Mouse (Mus musculus): ENCODE measurements around the gene E2f6.

E2f6 gene

DNA sequence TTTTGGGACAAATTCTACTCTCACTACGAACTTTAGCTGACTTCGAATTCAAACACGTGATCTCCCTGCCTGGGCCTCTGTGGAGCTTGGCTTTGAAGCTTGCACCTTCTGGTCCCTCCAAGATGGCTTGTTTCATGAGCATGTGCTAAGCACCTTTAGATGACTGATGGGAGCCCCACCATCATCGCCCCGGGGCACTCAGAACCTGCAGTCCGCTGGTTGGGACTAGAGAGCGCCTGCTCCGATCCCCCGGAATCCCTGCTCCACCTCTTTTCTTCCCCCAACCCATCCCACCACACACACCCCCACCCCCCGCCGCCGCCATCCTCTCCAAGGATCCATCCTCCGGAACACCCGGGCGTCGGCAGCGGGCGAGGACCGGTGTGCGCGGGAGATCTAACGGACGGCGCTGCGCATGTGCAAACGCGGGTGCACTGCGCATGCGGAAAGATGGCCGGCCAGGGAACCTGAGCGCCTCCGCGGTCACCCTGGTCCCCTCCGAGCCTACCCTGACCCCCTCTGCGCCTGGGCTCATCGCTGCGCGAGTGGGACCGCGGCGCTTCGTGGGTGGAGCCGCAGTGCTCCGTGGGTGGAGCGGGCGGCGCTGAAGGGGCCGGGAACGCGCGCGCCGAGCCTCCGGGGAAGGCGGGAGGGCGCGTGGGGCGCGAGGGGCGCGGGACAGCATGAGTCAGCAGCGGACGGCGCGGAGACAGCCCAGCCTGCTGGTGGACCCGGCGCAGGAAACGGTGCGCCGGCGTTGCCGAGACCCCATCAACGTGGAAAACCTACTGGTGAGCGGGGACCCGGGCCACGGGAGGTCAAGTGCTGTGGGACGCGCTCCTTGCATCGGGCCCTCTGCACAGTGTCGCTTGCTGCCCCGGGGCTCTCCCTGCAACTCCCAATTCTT lies at the start of gene E2f6:
Gene E2f6 (plus strand): TSS at position 439 of the 907 bp plus-strand sequence.
- in situ Hi-C loops (cut with MboI; ENCODE audit: low sequenced_read_pairs) = loop anchor here (25.0 kb wide), 1 partner anchor 452 kb away; the partner anchor contains the start of gene Pdia6

DNA sequence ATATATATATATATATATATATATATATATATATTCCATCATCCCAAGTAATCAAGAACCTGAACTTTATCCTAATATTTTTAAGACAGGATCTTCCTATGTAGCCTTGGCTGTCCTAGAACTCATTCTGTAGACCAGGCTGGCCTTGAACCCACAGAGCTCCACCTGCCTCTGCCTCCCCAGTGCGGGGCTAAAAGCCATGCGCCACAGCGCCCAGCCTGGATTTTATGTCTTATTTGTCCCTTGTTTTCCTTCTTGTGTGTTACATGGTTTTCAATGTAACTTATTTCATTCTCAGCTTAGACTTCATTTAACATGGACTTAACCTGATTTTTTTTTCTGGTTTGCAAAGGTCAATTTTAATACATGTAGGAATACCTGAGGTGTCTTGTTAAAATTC lies 49.3 kb upstream of the E2f6 start:
- in situ Hi-C loops (cut with MboI; ENCODE audit: low sequenced_read_pairs) = no loop called here

DNA sequence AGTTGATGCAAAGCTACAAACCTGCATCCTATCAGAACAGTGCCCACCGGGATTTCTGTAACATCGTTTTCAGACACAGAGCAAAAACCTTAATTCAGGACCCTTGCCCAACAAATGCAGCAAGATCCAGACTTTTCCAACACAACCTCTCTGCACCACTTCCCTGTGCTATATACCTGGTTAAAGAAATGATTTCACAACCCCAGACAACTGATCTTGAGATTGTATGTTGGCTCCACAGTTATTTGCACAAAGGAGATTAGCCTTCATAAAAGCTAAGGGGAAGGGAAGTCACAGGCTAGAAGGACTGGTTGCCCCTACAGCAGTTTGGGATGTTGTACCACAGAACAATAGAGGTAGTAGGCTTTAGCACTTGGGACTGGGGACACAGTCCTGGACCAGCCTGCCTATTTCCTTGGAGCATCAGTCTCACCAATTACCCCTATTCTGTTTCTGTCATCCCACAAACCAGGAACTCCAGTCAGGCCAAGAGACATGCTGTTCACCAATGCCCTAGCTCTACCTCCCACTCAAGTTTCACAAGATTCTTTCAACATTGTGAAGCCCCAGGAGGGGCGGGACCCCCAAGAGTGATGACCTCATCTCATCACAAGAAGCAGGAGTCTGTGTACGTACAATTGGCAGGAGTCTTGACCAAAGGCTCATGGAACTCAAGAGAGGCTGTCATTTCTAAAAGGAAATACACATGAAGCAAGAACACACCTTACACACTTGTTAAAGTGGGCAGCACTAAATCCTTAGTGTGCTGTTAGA lies 46.9 kb upstream of the E2f6 start:
- in situ Hi-C loops (cut with MboI; ENCODE audit: low sequenced_read_pairs) = no loop called here

DNA sequence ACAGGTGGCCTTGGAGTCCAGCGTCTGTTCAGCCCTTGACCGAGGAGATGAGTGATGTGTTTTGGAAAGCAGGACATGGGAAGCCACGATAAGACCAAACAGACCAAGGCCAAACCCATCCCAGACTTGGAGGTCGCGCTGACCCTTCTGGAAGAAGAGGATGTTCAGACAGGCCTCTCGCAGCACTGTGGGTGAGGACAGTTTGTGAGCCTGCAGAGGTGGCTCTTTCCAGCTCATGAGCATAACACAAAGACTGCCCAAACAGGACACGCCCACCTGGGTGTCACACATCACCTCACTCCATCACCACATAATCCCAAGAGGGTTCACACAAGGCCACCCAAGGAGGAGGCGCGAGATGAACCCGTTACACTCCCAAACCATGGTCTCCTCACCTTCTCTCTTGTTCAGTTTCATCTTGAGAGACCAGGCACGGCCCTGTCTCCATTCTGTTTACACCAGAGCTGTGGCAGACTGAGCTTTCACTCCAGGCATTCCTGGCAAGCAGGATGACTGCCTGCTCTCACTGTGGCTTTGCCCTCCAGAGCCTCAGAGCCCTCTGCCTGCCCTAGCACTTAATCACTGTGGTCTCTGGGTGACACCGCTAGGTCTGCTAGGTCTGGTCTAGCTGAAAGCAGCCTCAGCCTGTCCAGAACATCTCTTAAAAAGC lies 45.9 kb upstream of the E2f6 start:
- in situ Hi-C loops (cut with MboI; ENCODE audit: low sequenced_read_pairs) = no loop called here

DNA sequence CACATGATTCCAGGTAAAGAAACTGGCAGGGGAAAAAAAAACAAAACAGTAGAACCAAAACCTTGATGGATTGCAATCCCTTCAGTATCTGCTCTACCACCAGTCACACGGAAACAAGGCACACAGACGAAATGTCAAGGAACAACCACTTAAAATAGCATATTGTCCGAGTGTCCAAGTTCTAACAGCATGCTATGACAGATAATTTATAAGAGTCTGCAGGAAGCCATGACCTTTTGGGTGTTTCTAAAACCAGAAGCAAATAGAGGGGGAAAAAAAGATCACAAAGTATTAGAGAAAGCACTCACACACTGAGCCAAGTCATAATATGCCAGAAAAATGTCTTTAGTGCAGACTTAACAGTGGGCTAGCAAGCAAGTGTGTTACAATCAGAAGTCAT lies 42.5 kb upstream of the E2f6 start:
- in situ Hi-C loops (cut with MboI; ENCODE audit: low sequenced_read_pairs) = no loop called here

DNA sequence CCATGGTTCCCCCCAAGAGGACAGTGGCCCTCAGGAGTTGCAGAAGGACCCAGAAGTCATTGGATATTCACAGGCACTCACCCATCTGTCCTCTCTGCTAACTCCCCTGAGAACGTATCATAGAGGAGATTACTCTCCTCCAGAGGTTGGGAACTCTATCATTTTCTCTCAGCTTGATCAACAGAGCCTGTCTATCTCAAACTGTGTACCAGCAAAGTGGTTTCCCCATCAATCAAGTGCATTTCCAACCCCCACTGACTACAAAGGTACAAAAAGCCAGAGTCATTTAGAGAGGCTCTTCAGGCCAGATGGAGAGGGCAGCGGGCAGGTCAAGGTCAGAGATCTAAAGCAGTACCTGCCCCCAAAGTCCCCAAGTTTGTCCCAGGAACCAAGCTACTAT lies 42.1 kb upstream of the E2f6 start:
- in situ Hi-C loops (cut with MboI; ENCODE audit: low sequenced_read_pairs) = no loop called here

DNA sequence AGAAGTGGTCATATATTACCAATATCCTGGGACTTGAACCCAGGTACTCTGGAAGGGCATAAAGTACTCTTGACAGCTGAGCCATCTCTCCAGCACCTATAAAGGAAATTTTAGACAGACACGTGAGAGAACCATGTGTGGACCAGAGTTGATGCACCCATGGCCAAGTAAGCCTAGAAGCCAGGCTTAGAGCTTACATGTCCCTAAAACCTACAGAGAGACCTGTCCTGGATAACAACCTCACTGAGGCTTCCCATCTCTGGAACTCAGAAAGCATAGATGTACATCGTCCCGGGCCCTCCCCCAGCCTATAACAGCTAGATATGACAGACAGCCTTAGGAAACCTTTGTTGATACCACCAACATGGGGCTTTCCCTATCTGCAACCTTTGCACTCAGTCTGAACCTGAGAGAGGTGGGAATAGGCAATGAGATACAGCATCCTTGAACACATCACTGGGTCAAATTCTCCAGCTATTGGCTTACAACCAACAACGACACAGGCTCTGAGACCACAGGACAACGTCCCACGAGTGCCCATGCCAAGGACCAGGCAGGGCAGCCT lies 41.1 kb upstream of the E2f6 start:
- in situ Hi-C loops (cut with MboI; ENCODE audit: low sequenced_read_pairs) = no loop called here

DNA sequence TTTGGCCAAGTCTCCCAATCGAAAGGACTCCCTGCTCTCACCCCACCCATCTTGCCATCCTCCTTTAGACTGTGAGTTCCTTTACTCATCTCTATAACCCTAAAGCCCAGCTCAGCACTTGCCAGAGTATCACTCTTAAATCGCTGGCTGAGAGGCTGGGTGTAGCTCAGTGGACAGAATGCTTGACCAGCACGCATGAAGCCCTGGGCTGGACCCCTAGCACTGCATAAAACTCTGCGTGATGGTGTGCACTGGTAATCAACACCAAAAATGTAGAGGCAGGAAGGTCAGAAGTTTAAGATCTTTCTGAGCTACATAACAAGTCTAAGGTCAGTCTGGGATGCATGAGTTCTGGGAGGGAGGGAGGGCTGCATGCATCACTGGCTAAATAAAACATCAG lies 36.2 kb upstream of the E2f6 start:
- in situ Hi-C loops (cut with MboI; ENCODE audit: low sequenced_read_pairs) = no loop called here

DNA sequence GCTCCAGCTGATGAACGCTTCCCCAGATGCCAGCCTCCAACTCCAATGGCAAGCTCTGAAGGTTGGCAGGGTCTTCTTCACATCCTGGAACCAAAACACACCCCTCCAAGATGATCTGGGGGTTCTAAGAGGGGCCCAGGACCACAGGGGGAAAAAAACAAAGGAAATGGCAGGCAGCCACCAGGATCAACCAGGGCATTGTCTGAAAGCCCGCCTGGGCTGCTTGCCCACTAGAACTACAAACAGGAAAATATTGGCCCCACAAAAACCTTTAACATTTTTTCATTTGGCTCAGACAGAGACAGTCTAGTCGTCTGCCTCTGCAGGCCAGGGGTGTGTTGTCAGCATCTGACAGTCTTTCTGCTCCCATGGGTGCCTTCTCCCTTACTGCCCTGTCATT lies 35.4 kb upstream of the E2f6 start:
- in situ Hi-C loops (cut with MboI; ENCODE audit: low sequenced_read_pairs) = no loop called here

DNA sequence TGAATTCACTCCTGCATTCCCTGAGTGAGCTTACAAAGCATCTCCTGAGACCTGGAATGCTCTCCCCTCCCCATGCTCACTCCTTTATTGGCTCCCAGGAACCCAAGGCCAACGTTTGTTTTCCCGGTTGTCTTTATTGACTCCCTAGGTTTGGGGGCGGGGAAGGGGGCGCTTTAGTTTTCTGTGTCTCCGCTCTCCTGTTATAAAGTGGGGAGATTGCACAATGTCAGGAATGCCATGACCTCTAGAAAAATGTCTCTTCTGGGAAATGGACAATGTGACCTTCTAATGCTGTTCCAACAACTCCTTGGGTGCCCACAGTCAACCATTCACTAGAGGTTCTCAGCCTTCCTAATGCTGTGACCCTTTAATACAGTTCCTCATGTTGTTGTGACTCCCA lies 32.2 kb upstream of the E2f6 start:
- in situ Hi-C loops (cut with MboI; ENCODE audit: low sequenced_read_pairs) = no loop called here

DNA sequence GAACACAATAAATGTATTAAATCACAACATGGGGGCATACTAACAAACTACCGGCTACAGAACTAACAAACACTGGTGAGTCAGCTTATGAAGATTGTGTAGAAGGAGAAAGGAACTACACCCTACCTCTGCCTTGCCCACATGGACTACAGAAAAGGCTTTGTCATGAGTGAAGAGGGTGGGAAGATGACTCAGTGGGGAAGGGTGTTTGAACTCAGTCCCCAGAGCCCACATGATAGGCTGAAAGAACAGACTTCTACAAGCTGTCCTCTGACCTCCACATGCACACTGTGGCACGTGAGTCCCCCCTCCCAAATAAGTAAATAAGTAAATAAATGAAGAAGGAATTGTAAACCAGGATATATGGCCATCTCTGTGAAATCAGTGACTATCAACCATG lies 31.6 kb upstream of the E2f6 start:
- in situ Hi-C loops (cut with MboI; ENCODE audit: low sequenced_read_pairs) = no loop called here

DNA sequence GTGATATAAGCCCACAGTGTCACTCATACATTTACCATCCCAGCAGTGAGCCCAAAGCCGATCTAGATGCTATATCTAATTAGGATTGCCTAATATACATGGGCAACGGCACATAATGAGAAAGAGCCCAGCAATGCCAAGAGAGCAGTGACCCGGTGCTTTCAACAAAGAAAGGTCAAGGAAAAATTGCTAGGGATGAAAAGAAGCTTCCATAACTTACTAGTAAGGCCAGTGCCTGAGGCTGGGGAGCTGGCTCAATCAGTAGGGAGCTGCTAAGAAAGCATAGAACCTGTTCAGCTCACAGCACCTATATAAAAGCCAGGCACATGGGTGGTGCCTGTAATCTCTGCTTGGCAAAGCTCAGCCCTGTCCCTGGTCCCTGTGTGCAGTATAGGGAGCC lies 30.4 kb upstream of the E2f6 start:
- in situ Hi-C loops (cut with MboI; ENCODE audit: low sequenced_read_pairs) = no loop called here

DNA sequence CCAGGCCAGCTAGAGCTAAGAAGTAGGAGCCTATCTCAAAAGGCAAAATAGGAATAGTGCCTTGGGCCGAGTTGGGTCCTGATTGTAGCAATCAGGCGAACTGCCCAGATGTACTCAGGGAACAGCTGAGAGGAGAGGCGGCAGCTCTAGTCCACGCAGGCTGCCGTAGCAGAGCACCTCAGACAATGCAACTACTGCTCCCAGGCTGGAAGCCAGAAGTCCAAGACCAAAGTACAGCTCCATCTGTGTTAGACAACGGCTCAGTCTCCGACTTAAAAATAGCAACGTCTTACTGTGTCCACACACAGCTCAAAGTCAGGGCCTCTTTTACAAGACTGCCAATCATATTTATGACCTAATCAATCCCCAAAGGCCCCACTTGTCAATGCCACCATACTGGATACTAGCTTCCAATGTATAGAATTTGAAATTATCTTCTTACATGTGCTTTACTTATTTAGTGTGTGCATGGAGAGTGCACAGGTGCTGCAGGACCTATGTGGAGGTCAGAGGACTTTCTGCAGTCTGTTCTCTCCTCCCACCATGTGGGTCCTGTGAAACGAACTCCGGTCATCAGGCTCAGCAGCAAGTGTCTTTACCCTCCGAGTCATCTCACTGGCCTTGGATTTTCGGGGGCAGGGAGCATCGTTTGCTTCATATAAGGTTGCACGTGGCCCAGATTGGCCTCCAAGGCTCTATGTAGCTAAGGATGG lies 29.6 kb upstream of the E2f6 start:
- in situ Hi-C loops (cut with MboI; ENCODE audit: low sequenced_read_pairs) = no loop called here

DNA sequence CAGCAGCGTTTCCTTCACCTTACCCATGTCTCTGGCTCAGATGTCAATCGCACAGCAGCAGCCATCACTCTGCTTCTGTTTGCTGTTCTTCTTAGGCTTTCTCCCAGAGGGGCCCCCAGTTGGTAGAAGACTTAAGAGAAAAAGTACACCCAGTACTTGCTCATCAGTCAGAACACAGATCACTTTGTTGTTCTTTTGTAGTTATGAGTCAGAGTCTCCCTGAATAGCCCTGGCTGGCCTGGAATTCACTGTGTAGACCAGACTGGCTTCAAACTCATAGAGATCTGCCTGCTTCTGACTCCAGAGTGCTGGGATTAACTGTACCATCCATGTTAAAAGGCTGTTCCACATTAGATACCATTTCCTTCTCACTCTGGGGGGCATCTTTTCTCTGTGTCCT lies 22.2 kb upstream of the E2f6 start:
- in situ Hi-C loops (cut with MboI; ENCODE audit: low sequenced_read_pairs) = no loop called here

DNA sequence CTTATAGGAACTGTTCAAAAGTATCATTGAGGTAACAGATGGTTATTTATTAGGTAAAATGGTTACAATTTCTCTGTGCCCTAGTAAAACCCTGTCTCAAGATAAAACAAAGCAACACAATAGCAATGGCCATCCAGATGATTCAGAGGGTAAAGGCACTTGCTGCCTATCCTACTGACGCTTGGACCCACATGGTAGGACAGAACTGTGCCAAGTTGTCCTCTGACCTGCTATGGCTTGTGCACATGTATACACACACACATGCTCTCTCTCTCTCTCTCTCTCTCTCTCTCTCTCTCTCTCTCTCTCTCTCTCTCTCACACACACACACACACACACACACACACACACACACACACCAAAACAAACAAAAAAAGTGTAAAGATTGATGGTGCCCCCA lies 21.6 kb upstream of the E2f6 start:
- in situ Hi-C loops (cut with MboI; ENCODE audit: low sequenced_read_pairs) = no loop called here

DNA sequence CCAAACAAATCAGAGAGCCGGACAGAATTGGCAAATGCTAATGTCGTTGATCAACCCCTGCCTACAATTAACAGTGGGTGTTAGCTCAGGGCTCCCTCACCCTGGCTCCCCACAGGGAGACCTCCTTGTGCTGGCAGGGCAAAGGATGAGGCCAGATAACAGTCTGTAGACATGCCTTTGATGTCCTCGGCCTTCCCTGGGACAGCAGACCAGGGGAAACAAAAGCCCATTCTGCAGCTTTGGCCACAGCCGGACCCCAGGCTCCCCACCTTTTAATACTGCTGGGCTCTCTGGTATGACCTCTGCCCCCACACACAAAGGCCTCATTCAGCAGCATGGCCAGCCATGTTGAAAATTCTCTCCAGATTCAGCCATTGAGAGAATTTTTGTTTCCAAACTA lies 21.0 kb upstream of the E2f6 start:
- in situ Hi-C loops (cut with MboI; ENCODE audit: low sequenced_read_pairs) = loop anchor here (10.0 kb wide), 1 partner anchor 75 kb away; no protein-coding TSS in a partner anchor

DNA sequence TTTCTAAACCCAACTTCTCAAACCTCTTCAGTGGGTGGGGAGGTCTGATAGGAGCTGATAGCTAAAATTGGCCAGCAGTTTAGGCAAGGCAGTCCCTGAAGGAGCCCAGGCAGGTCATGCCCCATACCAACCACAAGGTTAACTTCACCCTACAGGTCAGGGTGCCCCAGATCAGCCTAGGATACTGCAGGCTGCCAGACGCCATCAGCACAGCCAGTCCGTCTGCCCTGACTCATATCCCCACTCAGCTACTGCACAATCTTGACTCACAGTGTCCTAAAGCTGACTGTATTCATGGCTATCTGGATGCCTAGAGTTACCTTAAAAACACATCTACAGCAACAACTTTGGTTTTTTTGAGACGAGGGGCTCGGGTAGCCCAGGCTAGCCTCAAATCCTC lies 20.3 kb upstream of the E2f6 start:
- in situ Hi-C loops (cut with MboI; ENCODE audit: low sequenced_read_pairs) = loop anchor here (10.0 kb wide), 1 partner anchor 76 kb away; no protein-coding TSS in a partner anchor

DNA sequence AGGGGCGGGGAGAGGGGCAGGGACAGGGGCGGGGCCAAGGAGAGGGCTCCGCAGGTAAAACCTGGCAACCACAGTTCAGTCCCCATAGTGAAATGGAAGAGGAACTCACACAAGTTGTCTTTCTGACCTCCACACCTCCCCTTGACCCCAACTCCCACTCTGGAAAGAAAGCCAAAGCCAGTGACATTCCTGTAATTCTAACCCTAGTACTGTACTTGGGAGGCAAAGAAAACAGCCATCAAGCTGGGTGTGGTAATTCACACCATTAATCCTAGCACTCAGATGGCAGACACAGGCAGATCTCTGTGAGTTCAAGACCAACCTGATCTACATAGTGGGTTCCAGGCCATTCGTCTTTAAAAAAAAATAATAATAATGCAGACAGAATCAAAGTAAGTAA lies 17.4 kb upstream of the E2f6 start:
- in situ Hi-C loops (cut with MboI; ENCODE audit: low sequenced_read_pairs) = loop anchor here (10.0 kb wide), 1 partner anchor 79 kb away; no protein-coding TSS in a partner anchor

DNA sequence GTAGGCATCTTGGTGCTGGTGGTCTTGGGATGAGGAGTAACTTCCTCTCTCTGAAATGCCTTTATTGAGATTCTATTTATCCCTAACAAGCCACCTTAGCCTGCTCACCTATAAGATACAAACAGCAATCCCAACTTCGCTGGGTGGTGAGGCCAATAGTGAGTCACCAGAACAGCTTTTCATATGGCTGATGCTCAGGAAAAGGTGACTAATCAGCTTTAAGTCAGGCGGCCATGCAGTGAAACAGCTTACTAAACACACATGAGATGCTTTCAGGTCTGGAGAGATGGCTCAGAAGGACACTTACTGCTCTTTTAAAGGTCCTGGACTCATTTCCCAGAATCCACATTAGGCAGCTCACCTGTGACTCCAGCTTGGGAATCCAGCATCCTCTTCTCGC lies 15.0 kb upstream of the E2f6 start:
- in situ Hi-C loops (cut with MboI; ENCODE audit: low sequenced_read_pairs) = loop anchor here (10.0 kb wide), 1 partner anchor 81 kb away; no protein-coding TSS in a partner anchor

DNA sequence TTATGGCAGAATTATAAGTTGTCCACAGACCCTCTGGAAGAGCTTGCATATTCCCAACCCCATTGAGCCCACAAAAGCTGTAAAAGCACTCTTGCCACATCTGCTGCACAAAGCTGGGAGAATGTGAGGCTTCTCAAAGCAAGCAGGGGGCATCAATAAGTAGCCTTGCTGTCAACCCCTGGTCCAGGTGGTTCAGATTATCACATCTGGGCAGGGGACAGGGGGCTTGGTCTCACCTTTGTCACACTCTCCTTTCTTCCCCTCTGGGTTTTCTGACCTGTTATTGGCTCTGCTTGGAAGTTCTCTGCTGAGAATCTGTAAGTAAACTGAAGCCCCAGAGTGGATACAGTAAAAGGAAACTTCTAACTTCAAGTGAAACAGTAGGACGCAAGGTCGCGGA lies 11.9 kb upstream of the E2f6 start:
- in situ Hi-C loops (cut with MboI; ENCODE audit: low sequenced_read_pairs) = loop anchor here (10.0 kb wide), 1 partner anchor 84 kb away; no protein-coding TSS in a partner anchor

All from CH12F3 (cell line).